Comparison of ENCODE assay signal across 9 mouse cellular contexts in genomic region chr10:91228924-91229517, GRCm38 (mm10). TPM values are rescaled to one million over a fixed set of nuclear protein-coding genes. Genes with fewer than 3 reads are reported as not detected.
A peak's percentile ranks its signal among the peaks of the same experiment; 100 is the strongest.
DNase-seq lines count a peak whose midpoint lies in the region; ATAC-seq and TF ChIP-seq lines count a peak whose summit lies in the region.
"Had no signal": no experiment of that assay in that cellular context is flagged by ENCODE, and none has a peak within 500 bp of the region (broad histone marks: within the 10 kb centered on the region; RNA-seq: fewer than 3 reads in every experiment).

No protein-coding gene starts in this region.

- H3K4me2 ChIP-seq in lung, embryonic 15.5 days = peak overlapping the region; percentile 45
- no peak overlapping the region; the same call in 1 of the 2 replicates for H3K4me2 ChIP-seq in intestine, postnatal 0 days (replicated peaks; ENCODE audit: low read depth)
- H3K4me2 ChIP-seq in stomach, embryonic 14.5 days (replicated peaks; ENCODE audit: low read depth, low read length) = peak overlapping the region; percentile 27

- no peaks in the 10 kb centered on the region for H3K9me3 ChIP-seq in lung, embryonic 15.5 days
- H3K9me3 ChIP-seq in intestine, postnatal 0 days (ENCODE audit: control insufficient read depth) = no peaks in the 10 kb centered on the region
- H3K9me3 ChIP-seq in stomach, embryonic 14.5 days (ENCODE audit: control insufficient read depth, low read depth, low read length) = no peaks in the 10 kb centered on the region

- 54% methylated on average over 6 of the region's 6 CpGs for WGBS in lung, embryonic 15.5 days
- 61% methylated on average over 6 of the region's 6 CpGs for WGBS in intestine, postnatal 0 days
- 57% methylated on average over 6 of the region's 6 CpGs for WGBS in stomach, embryonic 14.5 days

- no peak overlapping the region for H3K9ac ChIP-seq in lung, embryonic 15.5 days
- H3K9ac ChIP-seq in intestine, postnatal 0 days (ENCODE audit: low read depth, low read length) = no peak overlapping the region
- no peak overlapping the region for H3K9ac ChIP-seq in stomach, embryonic 14.5 days (replicated peaks; ENCODE audit: low read depth, low read length)

- peaks cover 9% of the 10 kb centered on the region for H3K4me1 ChIP-seq in lung, embryonic 15.5 days
- H3K4me1 ChIP-seq in intestine, postnatal 0 days (replicated peaks; ENCODE audit: control insufficient read depth, insufficient read depth, low read length) = no peaks in the 10 kb centered on the region
- peaks cover 11% of the 10 kb centered on the region for H3K4me1 ChIP-seq in stomach, embryonic 14.5 days (ENCODE audit: control insufficient read depth, insufficient read depth, low read length)

- H3K27me3 ChIP-seq in lung, embryonic 15.5 days = no peaks in the 10 kb centered on the region
- no peaks in the 10 kb centered on the region for H3K27me3 ChIP-seq in intestine, postnatal 0 days (replicated peaks; ENCODE audit: control insufficient read depth, insufficient read depth, low read length)
- H3K27me3 ChIP-seq in stomach, embryonic 14.5 days (ENCODE audit: control insufficient read depth, insufficient read depth, low read length) = no peaks in the 10 kb centered on the region

- peak overlapping the region; percentile 56 for H3K27ac ChIP-seq in lung, embryonic 15.5 days
- H3K27ac ChIP-seq in intestine, postnatal 0 days (ENCODE audit: low read depth, low read length) = peak overlapping the region; percentile 10; the same call in 1 of the 2 replicates
- H3K27ac ChIP-seq in stomach, embryonic 14.5 days (ENCODE audit: low read length) = peak overlapping the region; percentile 66

- peak; percentile 20; the same call in 1 of the 2 replicates for ATAC-seq in frontal cortex, adult (ENCODE audit: low TSS enrichment)
- peak; percentile 16; the same call in 1 of the 2 replicates for ATAC-seq in lung, embryonic 15.5 days (ENCODE audit: borderline replicate concordance, extremely low read depth, low FRiP score, low TSS enrichment)
- no peak for ATAC-seq in intestine, postnatal 0 days
- no peak; the same call in 1 of the 2 replicates for ATAC-seq in stomach, embryonic 14.5 days (ENCODE audit: insufficient number of reproducible peaks, insufficient read depth, low FRiP score, low read depth)

- no peak overlapping the region; the same call in 1 of the 2 replicates for H3K4me3 ChIP-seq in lung, embryonic 15.5 days
- no peak overlapping the region for H3K4me3 ChIP-seq in intestine, postnatal 0 days (ENCODE audit: low read depth, low read length)
- no peak overlapping the region for H3K4me3 ChIP-seq in stomach, embryonic 14.5 days (ENCODE audit: low read depth, low read length)

- peak; percentile 16; the same call in 1 of the 2 replicates for TF ChIP-seq CTCF in intestine, postnatal 0 days (IDR thresholded peaks at IDR 0.05; ENCODE audit: low read depth)

- DNase-seq in frontal cortex, postnatal 36 days (ENCODE audit: low spot score in 2 of 2) = no peak
- no peak for DNase-seq in lung, adult 18-20 months
- no peak for DNase-seq in frontal cortex, adult 2 months (ENCODE audit: extremely low spot score in 1 of 2, low spot score in 1 of 2)
- no peak for DNase-seq in layer of hippocampus, postnatal 25 days (ENCODE audit: extremely low spot score in 1 of 2, low spot score in 1 of 2)
- DNase-seq: spleen, adult 18-20 months had no signal

- H3K36me3 ChIP-seq in lung, embryonic 15.5 days = no peaks in the 10 kb centered on the region
- H3K36me3 ChIP-seq in intestine, postnatal 0 days (ENCODE audit: control insufficient read depth, insufficient read depth) = no peaks in the 10 kb centered on the region
- H3K36me3 ChIP-seq in stomach, embryonic 14.5 days (ENCODE audit: control insufficient read depth, insufficient read depth, low read length) = no peaks in the 10 kb centered on the region

RNA-seq across cellular contexts. Expression of gene Tmpo, which starts 47.9 kb away (rescaled TPM):
- 263 and 267 TPM in 2 replicates for polyA plus RNA-seq in lung, embryonic 15.5 days (2015; fragmentation: Nextera tagmentation; extraction: Ambion mirVana)
- 57.7 and 59.7 TPM in 2 replicates for polyA plus RNA-seq in intestine, postnatal 0 days (2015; fragmentation: Nextera tagmentation; extraction: Ambion mirVana)
- 236 and 261 TPM in 2 replicates for polyA plus RNA-seq in stomach, embryonic 14.5 days (2014; fragmentation: Nextera tagmentation; extraction: Ambion mirVana)
- 44.1 and 47.8 TPM in 2 replicates for polyA plus RNA-seq in frontal cortex, adult 2 months (2012; rRNA removed)
- 10 to 100 TPM; 33.2 to 35.8 TPM for total RNA-seq in layer of hippocampus, postnatal 25 days (2021)

Comparison
In these comparisons a context has a peak if more than half of its experiments do, and no peak if none do; other contexts are left out.
1. ATAC-seq: peak in frontal cortex, adult (single experiment) and lung, embryonic 15.5 days (single experiment); none in intestine, postnatal 0 days (single experiment) and stomach, embryonic 14.5 days (single experiment).
2. H3K27ac ChIP-seq: peak in every context shown above with its lines; median percentile 66 in stomach, embryonic 14.5 days; 56 in lung, embryonic 15.5 days; 10 in intestine, postnatal 0 days.